Mouse (Mus musculus) forebrain, embryonic 15.5 days (tissue): Measurements from ENCODE around the gene Asic1. TPM values are rescaled to one million over a fixed set of nuclear protein-coding genes. Genes with fewer than 3 reads are reported as not detected.

ENCODE experiments used
- ATAC-seq: fragments of 200-750 bp; cut with Nextera tagmentation; replicated peaks from 2 replicates; pipeline ENCODE4 v1.8.0; 2017; ENCODE audit warnings: mild to moderate bottlenecking, moderate TSS enrichment, moderate library complexity
- H3K27ac ChIP-seq: fragments of 300-500 bp; sonication (generic); replicated peaks from 2 replicates; pipeline ENCODE4 v1.5.1; 2015; ENCODE audit warnings: mild to moderate bottlenecking, inconsistent platforms
- H3K27me3 ChIP-seq: fragments of 300-500 bp; sonication (generic); 2 replicates; pipeline ENCODE4 v1.6.1; 2015; ENCODE audit warnings: inconsistent platforms
- H3K36me3 ChIP-seq: fragments of 300-500 bp; sonication (generic); 2 replicates; pipeline ENCODE4 v1.6.1; 2015; ENCODE audit warnings: mild to moderate bottlenecking, inconsistent platforms
- H3K4me1 ChIP-seq: fragments of 300-500 bp; sonication (generic); 2 replicates; pipeline ENCODE4 v1.6.1; 2015; ENCODE audit warnings: inconsistent platforms
- H3K4me2 ChIP-seq: fragments of 300-500 bp; sonication (generic); replicated peaks from 2 replicates; pipeline ENCODE4 v1.6.1; 2015; ENCODE audit warnings: mild to moderate bottlenecking, inconsistent platforms
- H3K4me3 ChIP-seq: fragments of 300-500 bp; sonication (generic); 2 replicates; pipeline ENCODE4 v1.5.1; 2015; ENCODE audit warnings: mild to moderate bottlenecking, inconsistent platforms
- H3K9ac ChIP-seq: fragments of 300-500 bp; sonication (generic); replicated peaks from 2 replicates; pipeline ENCODE4 v1.6.1; 2015; ENCODE audit warnings: mild to moderate bottlenecking, inconsistent platforms
- H3K9me3 ChIP-seq: fragments of 300-500 bp; sonication (generic); 2 replicates; pipeline ENCODE4 v1.6.1; 2016; ENCODE audit warnings: inconsistent platforms
- WGBS: fragments of 180-500 bp; shearing (Covaris S2); methylation state at CpG from one replicate; pipeline ENCODE4 v1.1.7; 2015; ENCODE audit warnings: mixed read lengths; 5-methylcytosine and 5-hydroxymethylcytosine counted together
- polyA plus RNA-seq: library from polyadenylated mRNA; unstranded; fragments of >200 nt; fragmentation: Nextera tagmentation; extraction: Ambion mirVana; gene quantifications from 2 replicates; pipeline ENCODE4 v1.2.1, GENCODE M21; 2015

The Asic1 gene
- polyA plus RNA-seq, 1 experiment from 2014 or later, result 30.4 TPM

- peaks cover 65% of the 10 kb centered on the region for H3K4me1 ChIP-seq
- H3K9ac ChIP-seq, result peak overlapping the region; percentile 65; the same call in 1 of the 2 replicates
- peak overlapping the region; percentile 89 for H3K4me3 ChIP-seq
- no peaks in the 10 kb centered on the region for H3K9me3 ChIP-seq
- 58% methylated on average over 2 of the region's 2 CpGs for WGBS
- H3K36me3 ChIP-seq, result no peaks in the 10 kb centered on the region
- H3K27ac ChIP-seq, result no peak overlapping the region
- peak overlapping the region; percentile 87 for H3K4me2 ChIP-seq
- peaks cover 24% of the 10 kb centered on the region for H3K27me3 ChIP-seq
- no peak for ATAC-seq
Measured at GRCm38 (mm10) chr15:99650304-99650703, 19.9 kb upstream of the Asic1 start.

- Histone ChIP-seq H3K9me3 (no peaks in the 10 kb centered on the region), H3K27ac (peak within 1 kb of the TSS; percentile 36), H3K9ac (peak within 1 kb of the TSS; percentile 65), H3K4me3 (peak within 1 kb of the TSS; percentile 89), H3K4me1 (peaks cover 63% of the 10 kb centered on the region), H3K36me3 (no peaks in the 10 kb centered on the region), H3K27me3 (peaks cover 24% of the 10 kb centered on the region), H3K4me2 (peak within 1 kb of the TSS; percentile 87)
- under 1% methylated on average over 68 of the region's 68 CpGs for WGBS
- peak; percentile 97 for ATAC-seq
Measured at GRCm38 (mm10) chr15:99651163-99651872, 18.9 kb upstream of the Asic1 start, which contains the start of gene Racgap1. Gene Racgap1 (minus strand): TSS chr15:99651656.

- 75% methylated on average over 10 of the region's 10 CpGs for WGBS
- Histone ChIP-seq H3K27me3 (peaks cover 31% of the 10 kb centered on the region), H3K9me3 (no peaks in the 10 kb centered on the region), H3K4me2 (peak overlapping the region; percentile 87), H3K9ac (peak overlapping the region; percentile 11; the same call in 1 of the 2 replicates), H3K4me3 (peak overlapping the region; percentile 89), H3K27ac (peak overlapping the region; percentile 36), H3K4me1 (peaks cover 56% of the 10 kb centered on the region), H3K36me3 (no peaks in the 10 kb centered on the region)
- peak; percentile 5 for ATAC-seq
Measured at GRCm38 (mm10) chr15:99651984-99652872, 17.9 kb upstream of the Asic1 start.

- WGBS, result 15% methylated on average over 8 of the region's 8 CpGs
- Histone ChIP-seq H3K27me3 (peaks cover 31% of the 10 kb centered on the region), H3K27ac (no peak overlapping the region), H3K4me1 (peaks cover 45% of the 10 kb centered on the region), H3K9me3 (no peaks in the 10 kb centered on the region), H3K4me2 (peak overlapping the region; percentile 33), H3K9ac (no peak overlapping the region), H3K36me3 (no peaks in the 10 kb centered on the region), H3K4me3 (peak overlapping the region; percentile 16)
- no peak for ATAC-seq
Measured at GRCm38 (mm10) chr15:99653291-99653690, 16.9 kb upstream of the Asic1 start.

GRCm38 (mm10) chr15:99653876-99654275, 16.3 kb upstream of the Asic1 start:
- no peak for ATAC-seq
- Histone ChIP-seq H3K27ac (no peak overlapping the region), H3K4me1 (peaks cover 41% of the 10 kb centered on the region), H3K27me3 (peaks cover 31% of the 10 kb centered on the region), H3K9ac (no peak overlapping the region), H3K4me3 (peak overlapping the region; percentile 16), H3K36me3 (no peaks in the 10 kb centered on the region), H3K9me3 (no peaks in the 10 kb centered on the region), H3K4me2 (peak overlapping the region; percentile 33)
- WGBS, result 5% methylated on average over 21 of the region's 21 CpGs

- Histone ChIP-seq H3K36me3 (no peaks in the 10 kb centered on the region), H3K9ac (no peak overlapping the region), H3K4me2 (no peak overlapping the region), H3K9me3 (no peaks in the 10 kb centered on the region), H3K27ac (no peak overlapping the region), H3K4me3 (no peak overlapping the region), H3K4me1 (peaks cover 20% of the 10 kb centered on the region), H3K27me3 (peaks cover 31% of the 10 kb centered on the region)
- WGBS, result 52% methylated on average over 9 of the region's 9 CpGs
- ATAC-seq, result no peak
Measured at GRCm38 (mm10) chr15:99655956-99656355, 14.2 kb upstream of the Asic1 start.

GRCm38 (mm10) chr15:99658437-99658836, 11.7 kb upstream of the Asic1 start:
- Histone ChIP-seq H3K36me3 (no peaks in the 10 kb centered on the region), H3K4me3 (no peak overlapping the region), H3K4me2 (no peak overlapping the region), H3K4me1 (peaks cover 11% of the 10 kb centered on the region), H3K27ac (no peak overlapping the region), H3K9ac (no peak overlapping the region), H3K27me3 (peaks cover 21% of the 10 kb centered on the region), H3K9me3 (no peaks in the 10 kb centered on the region)
- 60% methylated on average over 2 of the region's 2 CpGs for WGBS
- no peak for ATAC-seq

GRCm38 (mm10) chr15:99661121-99661830, 8.9 kb upstream of the Asic1 start:
- H3K27ac ChIP-seq, result no peak overlapping the region
- no peaks in the 10 kb centered on the region for H3K9me3 ChIP-seq
- WGBS, result 86% methylated on average over 15 of the region's 15 CpGs
- no peak overlapping the region for H3K9ac ChIP-seq
- H3K4me1 ChIP-seq, result peaks cover 31% of the 10 kb centered on the region
- 0 out of 2 replicates have a peak, but pooled peaks cover 7% of the 10 kb centered on the region for H3K27me3 ChIP-seq
- H3K4me3 ChIP-seq, result no peak overlapping the region
- H3K4me2 ChIP-seq, result no peak overlapping the region
- no peaks in the 10 kb centered on the region for H3K36me3 ChIP-seq
- ATAC-seq, result no peak

GRCm38 (mm10) chr15:99662371-99662770, 7.8 kb upstream of the Asic1 start:
- ATAC-seq, result no peak
- no peak overlapping the region for H3K4me2 ChIP-seq
- H3K9ac ChIP-seq, result no peak overlapping the region
- peaks cover 37% of the 10 kb centered on the region for H3K4me1 ChIP-seq
- no peaks in the 10 kb centered on the region for H3K36me3 ChIP-seq
- no peaks in the 10 kb centered on the region for H3K9me3 ChIP-seq
- H3K27me3 ChIP-seq, result no peaks in the 10 kb centered on the region
- H3K27ac ChIP-seq, result no peak overlapping the region
- 56% methylated on average over 7 of the region's 7 CpGs for WGBS
- H3K4me3 ChIP-seq, result no peak overlapping the region

- Histone ChIP-seq H3K36me3 (no peaks in the 10 kb centered on the region), H3K4me1 (peaks cover 45% of the 10 kb centered on the region), H3K4me2 (peak overlapping the region; percentile 91), H3K27me3 (no peaks in the 10 kb centered on the region), H3K9me3 (no peaks in the 10 kb centered on the region), H3K4me3 (peak overlapping the region; percentile 46), H3K9ac (peak overlapping the region; percentile 67), H3K27ac (peak overlapping the region; percentile 95)
- 3% methylated on average over 17 of the region's 17 CpGs for WGBS
- ATAC-seq, result peak; percentile 34
Measured at GRCm38 (mm10) chr15:99663964-99664599, 6.1 kb upstream of the Asic1 start.
